Mouse (Mus musculus) forebrain, postnatal 0 days (tissue): ENCODE results near the gene Foxn3. TPM values are rescaled to one million over a fixed set of nuclear protein-coding genes. Genes with fewer than 3 reads are reported as not detected.

Experiments
- ATAC-seq: fragments of 200-750 bp; cut with Nextera tagmentation; 2 replicates; pipeline ENCODE4 v1.8.0; 2017; ENCODE audit warnings: mild to moderate bottlenecking, moderate library complexity
- DNase-seq: peaks from one replicate; pipeline ENCODE4 v3.0.0-alpha.2; 2015
- H3K27ac ChIP-seq: fragments of 300-500 bp; sonication (generic); 2 replicates; pipeline ENCODE4 v1.5.1; 2014; ENCODE audit warnings: low read depth, mild to moderate bottlenecking, antibody characterized with exemption, low read length, moderate library complexity, mixed read lengths
- H3K27me3 ChIP-seq: fragments of 300-500 bp; sonication (generic); 2 replicates; pipeline ENCODE4 v1.6.1; 2014; ENCODE audit warnings: mild to moderate bottlenecking, low read length, mixed read lengths; ENCODE audit not compliant: insufficient read depth
- H3K36me3 ChIP-seq: fragments of 300-500 bp; sonication (generic); 2 replicates; pipeline ENCODE4 v1.6.1; 2014; ENCODE audit warnings: mild to moderate bottlenecking, moderate library complexity; ENCODE audit not compliant: insufficient read depth
- H3K4me1 ChIP-seq: fragments of 300-500 bp; sonication (generic); 2 replicates; pipeline ENCODE4 v1.6.1; 2014; ENCODE audit warnings: antibody characterized with exemption; ENCODE audit not compliant: insufficient read depth
- H3K4me2 ChIP-seq: fragments of 300-500 bp; sonication (generic); 2 replicates; pipeline ENCODE4 v1.6.1; 2014; ENCODE audit warnings: low read depth, mild to moderate bottlenecking, moderate library complexity
- H3K4me3 ChIP-seq: fragments of 300-500 bp; sonication (generic); 2 replicates; pipeline ENCODE4 v1.5.1; 2014; ENCODE audit warnings: low read depth, low read length, mixed read lengths
- H3K9ac ChIP-seq: fragments of 300-500 bp; sonication (generic); 2 replicates; pipeline ENCODE4 v1.6.1; 2014; ENCODE audit warnings: mild to moderate bottlenecking
- H3K9me3 ChIP-seq: fragments of 300-500 bp; sonication (generic); 2 replicates; pipeline ENCODE4 v1.6.1; 2016; ENCODE audit warnings: low read length
- CTCF ChIP-seq: sonication (generic); IDR thresholded peaks from 2 replicates; pipeline ENCODE4 v1.5.1; 2016; ENCODE audit warnings: antibody characterized with exemption, control low read depth, low read depth
- WGBS: fragments of 180-500 bp; shearing (Covaris S2); extraction: QIAGEN DNeasy Blood & Tissue Kit; methylation state at CpG from one replicate; pipeline ENCODE4 v1.1.7; 2014; 5-methylcytosine and 5-hydroxymethylcytosine counted together
- polyA plus RNA-seq: library from polyadenylated mRNA; unstranded; fragments of >200 nt; fragmentation: Nextera tagmentation; extraction: Ambion mirVana; gene quantifications from 2 replicates; pipeline ENCODE4 v1.2.1, GENCODE M21; 2015
- total RNA-seq: library from RNA; depleted of rRNA; stranded (reverse); fragments of >200 nt; gene quantifications from 2 replicates; pipeline ENCODE4 v1.2.3, GENCODE M21; 2014

Gene Foxn3
- total and polyA plus RNA-seq, 2 experiments from 2014 or later, result 32.8 to 61.3 TPM

DNA sequence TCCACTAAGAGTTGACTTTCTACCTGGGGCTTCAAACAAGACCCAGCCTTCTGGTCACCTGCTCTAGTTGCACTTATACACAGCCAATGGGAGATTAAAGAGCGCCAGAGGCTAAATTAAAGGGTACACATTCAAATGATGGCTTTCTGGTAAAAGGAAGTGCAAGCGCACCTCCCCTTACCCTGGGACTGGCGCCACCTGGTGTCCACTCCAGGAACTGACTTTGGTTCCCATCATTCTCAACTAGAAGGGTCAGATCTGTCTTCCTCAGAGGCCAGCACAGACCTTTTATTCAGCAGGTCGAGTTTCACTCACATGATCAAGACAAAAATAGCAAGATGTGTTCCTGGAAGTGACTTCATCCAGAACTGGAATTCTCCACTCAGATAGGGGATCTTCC lies 413.3 kb downstream of the Foxn3 start:
- DNase-seq (no peak), ATAC-seq (no peak)
- no peaks in the 10 kb centered on the region for H3K27me3 ChIP-seq
- 51% methylated on average over 4 of the region's 4 CpGs for WGBS
- H3K27ac ChIP-seq, result no peak overlapping the region
- no peak overlapping the region for H3K4me3 ChIP-seq
- peak; percentile 59 for TF ChIP-seq CTCF
- no peaks in the 10 kb centered on the region for H3K9me3 ChIP-seq
- H3K4me2 ChIP-seq, result no peak overlapping the region
- no peak overlapping the region for H3K9ac ChIP-seq
- 0 out of 2 replicates have a peak, but pooled peaks cover 7% of the 10 kb centered on the region for H3K4me1 ChIP-seq
- H3K36me3 ChIP-seq, result no peaks in the 10 kb centered on the region

GRCm38 (mm10) chr12:99149193-99149592 lies 414.2 kb downstream of the Foxn3 start:
- Histone ChIP-seq H3K9me3 (no peaks in the 10 kb centered on the region), H3K27ac (no peak overlapping the region), H3K4me3 (no peak overlapping the region), H3K9ac (no peak overlapping the region), H3K4me1 (0 out of 2 replicates have a peak, but pooled peaks cover 6% of the 10 kb centered on the region), H3K4me2 (no peak overlapping the region), H3K36me3 (no peaks in the 10 kb centered on the region), H3K27me3 (no peaks in the 10 kb centered on the region)
- WGBS, result 92% methylated on average over 6 of the region's 6 CpGs
- no peak for DNase-seq
- ATAC-seq, result no peak
- no peak for TF ChIP-seq CTCF
